Mouse (Mus musculus) splenic B cell, adult 2 months (primary cell): ENCODE data around the gene Slc22a23.

Experiments used
- DNase-seq: peaks from one replicate; pipeline ENCODE4 v3.0.0-alpha.2; 2011; ENCODE audit warnings: low read depth, low spot score
- H3K27me3 ChIP-seq: 2 replicates; pipeline ENCODE4 v1.6.1; 2012; ENCODE audit warnings: mild to moderate bottlenecking, low read length, moderate library complexity, mixed read lengths; ENCODE audit not compliant: control insufficient read depth, poor library complexity, insufficient read depth, severe bottlenecking
- H3K36me3 ChIP-seq: 2 replicates; pipeline ENCODE4 v1.6.1; 2012; ENCODE audit warnings: mild to moderate bottlenecking, low read length, moderate library complexity, mixed read lengths; ENCODE audit not compliant: control insufficient read depth, poor library complexity, insufficient read depth, severe bottlenecking

Gene Slc22a23

DNA sequence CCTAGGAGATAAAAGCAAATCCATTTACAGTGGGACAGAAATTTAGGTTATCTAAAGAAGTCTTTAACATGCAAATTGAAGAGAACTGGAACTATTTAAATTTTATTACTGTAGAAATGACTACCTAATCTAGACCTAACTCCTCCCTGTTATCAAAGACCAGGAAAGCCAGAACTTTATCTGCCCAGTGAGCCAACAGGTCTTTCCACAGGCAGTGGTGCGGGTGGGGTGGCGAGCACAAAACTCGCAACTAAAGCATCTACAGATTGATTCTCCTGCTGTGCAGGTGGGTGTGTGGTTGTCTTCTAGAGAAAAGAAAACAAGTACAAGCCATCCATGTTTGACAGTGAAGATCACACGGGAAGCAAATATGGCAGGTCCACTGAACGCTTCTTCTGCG, 46.9 kb downstream of the Slc22a23 start:
- Histone ChIP-seq H3K36me3 (no peaks in the 10 kb centered on the region), H3K27me3 (no peaks in the 10 kb centered on the region)
- DNase-seq, result no peak

- no peak for DNase-seq
- H3K27me3 ChIP-seq, result no peaks in the 10 kb centered on the region
These were observed 49.1 kb downstream of the Slc22a23 start for GRCm38 (mm10) chr13:34295787-34296435.

DNA sequence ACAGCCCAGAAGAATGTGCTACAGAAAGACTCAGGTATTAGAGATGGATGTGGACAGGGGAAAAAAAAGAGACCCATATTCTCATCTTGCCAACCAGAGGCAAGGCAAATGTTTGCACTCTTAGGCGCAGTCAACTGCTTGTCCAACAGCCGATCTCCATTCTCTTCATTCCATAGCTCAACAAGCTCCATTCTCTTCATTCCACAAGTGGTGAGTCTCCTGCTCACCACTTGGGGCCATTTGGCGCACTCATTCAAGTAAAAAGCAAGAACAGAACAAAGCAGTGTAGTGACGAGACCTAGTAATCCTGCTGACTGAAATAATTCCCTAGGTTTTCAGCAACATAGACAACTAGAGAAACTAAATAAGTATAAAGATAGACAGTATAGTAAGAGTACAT, 50.8 kb downstream of the Slc22a23 start:
- no peak for DNase-seq
- no peaks in the 10 kb centered on the region for H3K36me3 ChIP-seq
- no peaks in the 10 kb centered on the region for H3K27me3 ChIP-seq

More at GRCm38 (mm10) chr13:34295787-34296435, 49.1 kb downstream of the Slc22a23 start:
- no peaks in the 10 kb centered on the region for H3K36me3 ChIP-seq

- Histone ChIP-seq H3K36me3 (no peaks in the 10 kb centered on the region), H3K27me3 (no peaks in the 10 kb centered on the region)
- no peak for DNase-seq
These were observed 52.9 kb downstream of the Slc22a23 start for GRCm38 (mm10) chr13:34292042-34292441.

- Histone ChIP-seq H3K27me3 (no peaks in the 10 kb centered on the region), H3K36me3 (no peaks in the 10 kb centered on the region)
- no peak for DNase-seq
These were observed 54.6 kb downstream of the Slc22a23 start for GRCm38 (mm10) chr13:34290346-34290745.

GRCm38 (mm10) chr13:34289567-34289966, 55.4 kb downstream of the Slc22a23 start:
- H3K36me3 ChIP-seq, result no peaks in the 10 kb centered on the region
- DNase-seq, result peak; percentile 34
- no peaks in the 10 kb centered on the region for H3K27me3 ChIP-seq

DNA sequence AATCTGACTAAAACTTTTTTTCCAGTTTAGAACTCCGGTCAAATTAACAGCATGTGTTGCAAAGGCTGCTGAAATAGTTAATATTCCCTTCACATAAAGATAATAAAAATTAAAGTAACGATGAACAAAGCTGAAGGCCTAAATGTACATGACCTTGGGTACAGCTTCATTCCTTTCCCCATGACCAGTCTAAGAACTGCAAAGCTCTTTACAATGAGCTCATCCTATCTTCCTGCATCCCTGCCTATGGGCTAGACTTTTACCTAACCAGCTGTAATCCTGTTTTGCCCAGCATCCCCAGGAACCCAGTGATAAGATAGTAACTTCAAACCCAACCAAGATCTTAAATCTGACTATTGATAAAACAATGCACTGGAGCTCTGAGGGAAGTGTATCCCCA, 56.9 kb downstream of the Slc22a23 start:
- H3K36me3 ChIP-seq, result no peaks in the 10 kb centered on the region
- no peak for DNase-seq
- no peaks in the 10 kb centered on the region for H3K27me3 ChIP-seq

- no peaks in the 10 kb centered on the region for H3K36me3 ChIP-seq
- no peaks in the 10 kb centered on the region for H3K27me3 ChIP-seq
- no peak for DNase-seq
These were observed 57.3 kb downstream of the Slc22a23 start for GRCm38 (mm10) chr13:34287601-34288083.

- H3K27me3 ChIP-seq, result no peaks in the 10 kb centered on the region
- no peak for DNase-seq
- H3K36me3 ChIP-seq, result no peaks in the 10 kb centered on the region
These were observed 63.6 kb downstream of the Slc22a23 start for GRCm38 (mm10) chr13:34281360-34281759.

- H3K27me3 ChIP-seq, result no peaks in the 10 kb centered on the region
- DNase-seq, result no peak
- no peaks in the 10 kb centered on the region for H3K36me3 ChIP-seq
These were observed 66.2 kb downstream of the Slc22a23 start for GRCm38 (mm10) chr13:34278759-34279270.

DNA sequence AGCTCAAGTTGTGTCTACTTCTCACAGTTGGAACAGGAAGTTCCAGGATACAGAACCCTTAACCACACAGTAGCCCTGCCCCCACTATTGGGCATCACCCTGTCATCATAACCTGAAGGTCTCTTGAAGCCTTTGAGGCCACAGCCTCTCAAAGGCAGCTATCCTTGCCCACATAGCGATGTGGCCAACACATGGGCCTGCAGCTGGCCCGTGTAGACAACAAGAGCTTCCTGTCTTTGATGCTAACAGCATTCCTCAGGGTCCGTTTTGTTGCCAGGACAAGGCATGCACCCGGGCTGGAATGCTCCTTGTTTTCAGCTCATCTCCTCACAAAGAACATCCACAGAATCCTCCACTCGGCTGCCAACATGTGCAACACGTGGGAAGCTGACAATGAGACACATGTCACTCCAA, 66.7 kb downstream of the Slc22a23 start:
- Histone ChIP-seq H3K36me3 (no peaks in the 10 kb centered on the region), H3K27me3 (no peaks in the 10 kb centered on the region)
- no peak for DNase-seq

DNA sequence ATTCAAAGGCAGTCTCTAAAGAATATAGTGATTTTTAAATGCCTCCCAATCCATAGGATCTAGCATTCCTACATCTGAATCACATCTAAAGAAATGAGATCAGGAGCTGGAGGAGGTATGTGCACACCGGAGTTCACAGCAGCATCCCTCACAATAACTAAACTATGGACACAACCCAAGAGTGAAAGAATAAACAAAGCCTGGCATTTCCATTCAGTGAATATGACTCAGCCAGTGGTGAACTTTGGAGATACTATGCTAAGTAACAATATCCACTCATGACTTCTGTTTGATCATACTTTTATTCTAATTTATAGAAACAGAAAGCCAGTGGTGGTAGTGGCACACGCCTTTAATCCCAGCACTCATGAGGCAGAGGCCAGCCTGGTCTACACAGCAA, 67.4 kb downstream of the Slc22a23 start:
- no peak for DNase-seq
- Histone ChIP-seq H3K36me3 (no peaks in the 10 kb centered on the region), H3K27me3 (no peaks in the 10 kb centered on the region)

DNA sequence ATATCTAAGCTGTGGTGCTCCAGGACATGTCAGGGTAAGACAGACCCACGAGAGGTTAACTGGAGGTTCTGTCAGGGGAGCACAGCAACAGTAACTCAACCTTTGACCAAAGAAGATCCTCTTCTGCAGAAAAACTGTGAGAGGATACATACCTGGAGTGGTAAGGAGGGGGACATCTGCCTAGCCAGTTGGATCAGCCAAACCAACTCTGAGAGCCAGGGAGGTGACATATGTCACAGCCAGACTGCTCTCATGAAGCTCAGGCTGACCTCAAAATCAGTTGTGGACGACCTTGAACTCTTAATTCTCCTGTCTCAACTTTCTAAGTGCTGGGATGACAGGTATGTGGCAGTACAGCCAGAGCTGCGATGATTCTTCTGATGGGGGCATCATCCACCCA, 68.0 kb downstream of the Slc22a23 start:
- no peak for DNase-seq
- no peaks in the 10 kb centered on the region for H3K27me3 ChIP-seq
- H3K36me3 ChIP-seq, result no peaks in the 10 kb centered on the region

DNA sequence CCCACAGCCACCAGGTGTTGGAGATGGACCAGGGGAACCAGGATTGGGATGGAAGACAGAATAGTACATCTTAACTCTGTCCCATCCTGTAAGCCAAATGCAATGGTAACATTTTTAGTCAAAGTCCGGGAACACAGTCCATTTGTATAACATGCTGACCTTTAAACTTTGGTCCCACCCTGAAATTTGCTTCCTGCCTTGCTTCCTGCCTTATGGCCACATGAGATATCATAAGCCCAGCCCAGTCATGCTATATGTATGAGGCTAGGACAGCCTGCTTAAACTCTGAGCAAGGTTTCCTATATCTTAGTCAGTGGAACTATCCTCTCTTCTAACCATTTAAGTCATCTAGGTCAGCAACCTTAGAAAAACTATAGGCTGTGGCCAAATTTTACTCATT, 70.1 kb downstream of the Slc22a23 start:
- no peaks in the 10 kb centered on the region for H3K36me3 ChIP-seq
- no peak for DNase-seq
- H3K27me3 ChIP-seq, result no peaks in the 10 kb centered on the region

GRCm38 (mm10) chr13:34274417-34274816, 70.6 kb downstream of the Slc22a23 start:
- Histone ChIP-seq H3K27me3 (no peaks in the 10 kb centered on the region), H3K36me3 (no peaks in the 10 kb centered on the region)
- DNase-seq, result no peak
